Mouse (Mus musculus): Measurements from ENCODE around the gene Cpne4.

The Cpne4 gene

GRCm38 (mm10) chr9:104693145-104693544, 146.1 kb downstream of the Cpne4 start:
- no peak for DNase-seq

GRCm38 (mm10) chr9:104710831-104711230, 163.7 kb downstream of the Cpne4 start:
- DNase-seq = no peak

GRCm38 (mm10) chr9:104725311-104725710, 178.2 kb downstream of the Cpne4 start:
- no peak for DNase-seq

GRCm38 (mm10) chr9:104742661-104743380, 195.7 kb downstream of the Cpne4 start:
- no peak for DNase-seq

- no peak for DNase-seq
Observed at GRCm38 (mm10) chr9:104755519-104755918, 208.4 kb downstream of the Cpne4 start.

- no peak for DNase-seq
Observed at GRCm38 (mm10) chr9:104760031-104760430, 212.9 kb downstream of the Cpne4 start.

GRCm38 (mm10) chr9:104776198-104776815, 229.2 kb downstream of the Cpne4 start:
- no peak for DNase-seq

GRCm38 (mm10) chr9:104777135-104777534, 230.0 kb downstream of the Cpne4 start:
- no peak for DNase-seq

- DNase-seq = no peak
Observed at GRCm38 (mm10) chr9:104777780-104778179, 230.7 kb downstream of the Cpne4 start.

- no peak for DNase-seq
Observed at GRCm38 (mm10) chr9:104796601-104797000, 249.5 kb downstream of the Cpne4 start.

GRCm38 (mm10) chr9:104804776-104805175, 257.7 kb downstream of the Cpne4 start:
- DNase-seq = no peak

- no peak for DNase-seq
Observed at GRCm38 (mm10) chr9:104814681-104815080, 267.6 kb downstream of the Cpne4 start.

GRCm38 (mm10) chr9:104828646-104829045, 281.6 kb downstream of the Cpne4 start:
- no peak for DNase-seq

GRCm38 (mm10) chr9:104832934-104833539, 286.0 kb downstream of the Cpne4 start:
- DNase-seq = no peak

GRCm38 (mm10) chr9:104837931-104838330, 290.8 kb downstream of the Cpne4 start:
- DNase-seq = no peak

GRCm38 (mm10) chr9:104841278-104841677, 294.2 kb downstream of the Cpne4 start:
- DNase-seq = no peak

GRCm38 (mm10) chr9:104845226-104845930, 298.3 kb downstream of the Cpne4 start:
- no peak for DNase-seq

- DNase-seq = no peak
Observed at GRCm38 (mm10) chr9:104853701-104854100, 306.6 kb downstream of the Cpne4 start.

GRCm38 (mm10) chr9:104854245-104854921, 307.3 kb downstream of the Cpne4 start:
- DNase-seq = peak; percentile 30 to 64

- DNase-seq = no peak
Observed at GRCm38 (mm10) chr9:104865830-104866229, 318.7 kb downstream of the Cpne4 start.

- DNase-seq = no peak
Observed at GRCm38 (mm10) chr9:104872586-104872985, 325.5 kb downstream of the Cpne4 start.

GRCm38 (mm10) chr9:104874157-104874556, 327.1 kb downstream of the Cpne4 start:
- DNase-seq = no peak

GRCm38 (mm10) chr9:104877014-104877413, 329.9 kb downstream of the Cpne4 start:
- DNase-seq = no peak
